Mouse (Mus musculus) layer of hippocampus, adult 8-10 months (tissue): Measurements from ENCODE around the gene Cmpk2. TPM values are rescaled to one million over a fixed set of nuclear protein-coding genes. Genes with fewer than 3 reads are reported as not detected.
"Not testable (repeated sequence)": the region's sequence is repeated elsewhere in the genome, so short reads cannot be mapped to it uniquely, and the experiment has no call there.

Experiments used
- DNase-seq, 2 experiments: peaks; one replicate each; pipeline ENCODE4 v3.0.0; 2022; ENCODE audit warnings: low spot score in 2 of 2
- total RNA-seq, 4 experiments: library from RNA; stranded (reverse); gene quantifications; 2 replicates each; pipeline ENCODE4 v1.2.4; 2022

Cmpk2 gene
- total RNA-seq: 10 to 100 TPM; 16.0 to 19.1 (median 16.3) TPM

- peak; percentile 83 to 90 for DNase-seq
Observed at GRCm38 (mm10) chr12:26469098-26470041, at the start of gene Cmpk2. Gene Cmpk2 (plus strand): TSS chr12:26469204.

- DNase-seq: no peak
Observed at GRCm38 (mm10) chr12:26424841-26425240, 44.2 kb upstream of the Cmpk2 start.

- DNase-seq: not testable (repeated sequence)
Observed at GRCm38 (mm10) chr12:26428771-26429170, 40.2 kb upstream of the Cmpk2 start.

- no peak for DNase-seq
Observed at GRCm38 (mm10) chr12:26436334-26436733, 32.7 kb upstream of the Cmpk2 start.

GRCm38 (mm10) chr12:26437950-26438349 is 31.1 kb upstream of the Cmpk2 start:
- DNase-seq: no peak

GRCm38 (mm10) chr12:26439366-26439765 is 29.6 kb upstream of the Cmpk2 start:
- no peak for DNase-seq

- DNase-seq: peak; percentile 14 to 76
Observed at GRCm38 (mm10) chr12:26444054-26444453, 24.9 kb upstream of the Cmpk2 start.

GRCm38 (mm10) chr12:26444511-26444910 is 24.5 kb upstream of the Cmpk2 start:
- DNase-seq: no peak

- no peak for DNase-seq
Observed at GRCm38 (mm10) chr12:26446377-26447045, 22.5 kb upstream of the Cmpk2 start.

GRCm38 (mm10) chr12:26449483-26449882 is 19.5 kb upstream of the Cmpk2 start:
- DNase-seq: no peak

GRCm38 (mm10) chr12:26451150-26451549 is 17.9 kb upstream of the Cmpk2 start:
- no peak for DNase-seq

GRCm38 (mm10) chr12:26452951-26453350 is 16.1 kb upstream of the Cmpk2 start:
- DNase-seq: no peak

- DNase-seq: no peak
Observed at GRCm38 (mm10) chr12:26454682-26455081, 14.3 kb upstream of the Cmpk2 start.

- no peak for DNase-seq
Observed at GRCm38 (mm10) chr12:26456028-26456698, 12.8 kb upstream of the Cmpk2 start, which contains the start of gene Rsad2. Gene Rsad2 (minus strand): TSS chr12:26456452.

- DNase-seq: no peak
Observed at GRCm38 (mm10) chr12:26460091-26460490, 8.9 kb upstream of the Cmpk2 start.

GRCm38 (mm10) chr12:26465600-26465999 is 3.4 kb upstream of the Cmpk2 start:
- no peak for DNase-seq

GRCm38 (mm10) chr12:26470042-26470409 is 1.0 kb downstream of the Cmpk2 start:
- DNase-seq: no peak

GRCm38 (mm10) chr12:26471376-26471775 is 2.4 kb downstream of the Cmpk2 start:
- no peak for DNase-seq

- DNase-seq: no peak
Observed at GRCm38 (mm10) chr12:26472770-26473481, 3.9 kb downstream of the Cmpk2 start.

GRCm38 (mm10) chr12:26473746-26474145 is 4.7 kb downstream of the Cmpk2 start:
- DNase-seq: no peak

- DNase-seq: no peak
Observed at GRCm38 (mm10) chr12:26477198-26477597, 8.2 kb downstream of the Cmpk2 start.
